Mouse (Mus musculus) granulocyte monocyte progenitor cell, adult 5-6 weeks (primary cell): ENCODE measurements around the gene Cfap36. TPM values are rescaled to one million over a fixed set of nuclear protein-coding genes. Genes with fewer than 3 reads are reported as not detected.
A peak's percentile ranks its signal among the peaks of the same experiment; 100 is the strongest.

ENCODE experiments used
- ATAC-seq: replicated peaks from 2 replicates; pipeline ENCODE4 v1.8.0; 2016; ENCODE audit warnings: mild to moderate bottlenecking, moderate TSS enrichment, inconsistent platforms; ENCODE audit not compliant: poor library complexity, severe bottlenecking
- total RNA-seq, 2 experiments: library from RNA; stranded (forward) in 1 of 2; stranded (reverse) in 1 of 2; fragments of 200-712, 200-1000 nt in 1 of 2; fragments of >200 nt in 1 of 2; fragmentation: Nextera tagmentation in 1 of 2; gene quantifications; 2 replicates each; pipeline ENCODE4 v1.2.3; 2014 to 2017

Gene Cfap36
- total RNA-seq (2014; fragmentation: Nextera tagmentation) = 21.8 and 29.7 TPM in 2 replicates
- total RNA-seq (2017) = 43.6 and 54.9 TPM in 2 replicates

DNA sequence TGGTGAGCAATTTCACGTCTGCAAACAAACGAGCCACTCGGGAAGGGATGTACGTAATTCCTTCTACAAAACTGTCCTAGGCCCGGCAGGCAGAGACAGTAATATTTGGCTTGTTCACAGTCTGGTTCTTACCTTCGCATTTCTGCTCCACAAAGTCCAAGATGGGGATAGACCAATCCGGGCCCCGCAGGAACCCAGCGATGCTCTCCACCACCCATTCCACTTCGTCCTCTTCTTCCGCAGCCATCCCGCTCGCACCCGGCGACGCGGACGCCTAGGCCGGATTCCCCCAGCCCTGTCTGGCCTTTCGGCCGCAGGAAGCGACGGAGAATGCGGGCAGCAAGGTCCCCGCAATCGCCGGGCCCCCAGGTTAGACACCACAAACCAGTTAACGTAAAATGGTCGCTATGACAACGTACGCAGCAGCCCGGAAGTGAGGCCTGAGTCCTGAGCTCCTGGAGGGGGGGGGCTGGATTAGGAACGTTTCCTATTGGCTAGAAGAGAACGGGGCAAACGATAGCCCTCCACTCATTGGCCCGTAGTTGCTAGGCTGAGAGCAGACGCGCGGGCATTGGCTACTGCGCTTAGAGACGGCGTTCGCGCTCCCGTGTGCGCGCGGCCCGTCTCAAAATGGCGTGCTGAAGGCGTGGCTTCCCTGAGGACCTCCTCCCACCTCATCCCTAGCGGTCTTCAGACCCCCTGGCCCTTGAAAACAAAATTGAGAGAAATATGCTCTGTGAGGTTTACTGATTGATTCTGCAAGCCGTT lies at the start of gene Cfap36:
Gene Cfap36 (minus strand): TSS at position 527 of the 768 bp plus-strand sequence.
- ATAC-seq = peak; percentile 98

GRCm38 (mm10) chr11:29287305-29287704 lies 40.1 kb upstream of the Cfap36 start:
- ATAC-seq = no peak

- no peak for ATAC-seq
Measured at GRCm38 (mm10) chr11:29286040-29286439, 38.8 kb upstream of the Cfap36 start.

GRCm38 (mm10) chr11:29274758-29275157 lies 27.5 kb upstream of the Cfap36 start:
- no peak for ATAC-seq

- ATAC-seq = peak; percentile 74
Measured at GRCm38 (mm10) chr11:29267824-29268223, 20.6 kb upstream of the Cfap36 start.

GRCm38 (mm10) chr11:29254643-29255042 lies 7.4 kb upstream of the Cfap36 start:
- ATAC-seq = no peak

DNA sequence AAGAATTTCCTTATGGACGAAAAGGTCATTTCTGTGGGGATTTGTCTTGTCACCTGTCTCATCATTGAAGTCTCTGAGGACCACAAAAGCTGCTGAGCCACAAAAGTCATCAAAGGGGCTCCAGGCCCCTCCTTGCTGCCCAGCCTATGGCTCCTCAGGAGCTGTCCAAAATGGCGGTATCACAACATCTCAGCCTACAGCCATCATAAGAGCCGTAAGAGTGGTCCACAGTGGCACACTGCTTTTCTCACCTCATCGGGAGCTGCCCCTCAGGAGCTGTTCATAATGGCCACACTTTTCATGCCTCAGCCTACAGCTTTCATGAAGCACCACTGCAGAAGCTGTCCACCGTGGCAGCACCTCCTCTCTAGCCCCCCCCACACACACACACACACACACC lies 1.2 kb upstream of the Cfap36 start:
- ATAC-seq = no peak

- ATAC-seq = no peak
Measured at GRCm38 (mm10) chr11:29247725-29248124, 516 bp upstream of the Cfap36 start.

GRCm38 (mm10) chr11:29245988-29246387 lies 1.2 kb downstream of the Cfap36 start:
- ATAC-seq = no peak

- ATAC-seq = no peak
Measured at GRCm38 (mm10) chr11:29241961-29242360, 5.2 kb downstream of the Cfap36 start.

DNA sequence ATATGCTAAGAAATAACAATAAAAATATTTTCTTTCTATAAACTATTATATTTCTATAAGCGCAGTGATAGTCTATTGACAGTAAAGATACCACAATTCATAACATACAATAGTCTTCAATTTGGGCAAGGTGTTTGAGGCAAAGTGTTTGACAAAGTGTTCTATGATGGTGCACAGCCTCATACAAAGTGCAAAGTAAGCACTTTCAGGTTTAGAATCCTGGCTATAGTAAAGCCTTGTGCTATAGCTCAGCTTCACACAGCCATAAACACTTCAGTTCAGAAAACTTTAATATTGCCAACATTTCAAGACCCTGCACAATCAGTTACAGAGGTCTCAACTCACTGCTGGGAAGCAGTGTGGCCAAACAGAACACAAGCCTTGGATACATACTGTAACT lies 7.9 kb downstream of the Cfap36 start:
- no peak for ATAC-seq

DNA sequence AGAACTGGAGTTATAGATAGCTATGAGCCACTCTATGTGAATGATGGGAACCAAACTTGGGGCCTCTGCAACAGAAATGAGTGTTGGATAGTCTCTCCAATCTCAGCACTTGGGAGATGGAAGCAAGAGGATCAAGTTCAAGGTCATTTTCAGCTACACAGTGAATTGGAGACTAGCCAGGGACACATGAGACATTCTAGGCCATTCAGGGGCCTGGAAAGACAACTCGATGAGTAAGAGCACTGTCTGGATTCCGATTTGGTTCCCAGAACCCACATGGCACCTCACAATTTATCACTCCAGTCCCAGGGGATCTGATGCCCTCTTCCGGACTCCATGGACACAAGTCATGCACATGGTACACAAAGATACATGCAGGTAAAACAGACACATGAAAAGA lies 8.7 kb downstream of the Cfap36 start:
- no peak for ATAC-seq

DNA sequence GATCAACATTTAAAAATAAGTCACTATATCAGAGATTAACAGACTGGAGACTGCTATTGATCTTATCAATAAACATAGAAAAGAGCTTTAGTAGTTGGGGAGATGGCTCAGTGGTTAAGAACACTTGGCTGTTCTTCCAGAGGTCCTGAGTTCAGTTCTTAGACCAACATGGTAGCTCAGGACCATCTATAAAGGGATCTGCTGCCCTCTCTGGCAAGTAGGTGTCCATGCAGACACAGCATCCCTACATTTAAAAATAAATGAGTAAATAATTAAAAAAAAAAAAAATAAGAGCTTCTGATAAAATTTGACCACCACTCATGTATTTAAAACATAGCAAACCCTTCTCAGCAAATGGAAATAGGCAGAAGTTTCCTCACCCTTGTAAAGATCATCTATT lies 9.2 kb downstream of the Cfap36 start:
- no peak for ATAC-seq

- no peak for ATAC-seq
Measured at GRCm38 (mm10) chr11:29237364-29237763, 9.8 kb downstream of the Cfap36 start.

DNA sequence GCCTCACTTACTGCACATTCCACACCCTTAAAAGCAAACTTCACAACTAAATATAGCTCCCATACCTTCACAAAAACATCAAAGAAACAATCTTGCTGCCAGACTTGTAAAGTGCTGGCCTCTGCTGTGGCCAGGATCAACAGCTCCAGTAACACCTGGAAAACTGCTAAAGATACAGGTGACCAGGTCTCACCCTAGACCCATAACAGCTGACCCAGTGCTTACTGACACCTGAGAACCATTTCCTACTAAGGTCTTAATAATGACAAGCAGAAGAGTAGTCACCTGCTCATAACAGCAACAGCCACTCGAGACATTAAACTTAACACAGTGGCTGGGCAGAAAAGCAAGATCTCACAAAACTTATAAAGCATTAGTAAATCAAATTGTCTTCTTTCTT lies 13.6 kb downstream of the Cfap36 start:
- no peak for ATAC-seq

DNA sequence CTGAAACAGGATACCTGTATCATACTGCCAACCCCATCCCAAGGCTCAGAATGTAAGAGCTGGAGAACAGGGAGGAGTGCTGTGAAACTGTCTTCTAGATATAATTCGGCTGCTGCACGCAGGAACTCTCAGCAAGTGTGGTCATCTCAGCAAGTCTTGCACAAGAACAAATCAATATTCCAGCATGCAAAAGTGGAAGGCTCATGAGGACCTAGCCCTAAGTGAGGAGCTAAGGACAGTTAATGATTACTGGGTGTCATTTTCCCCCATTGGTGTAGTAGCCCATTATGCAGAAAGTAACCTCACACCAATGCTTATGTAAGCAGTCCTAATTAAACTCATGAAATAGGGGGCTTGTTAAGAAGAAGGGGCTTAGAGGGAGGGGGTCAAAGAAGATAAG lies 18.3 kb downstream of the Cfap36 start:
- no peak for ATAC-seq

DNA sequence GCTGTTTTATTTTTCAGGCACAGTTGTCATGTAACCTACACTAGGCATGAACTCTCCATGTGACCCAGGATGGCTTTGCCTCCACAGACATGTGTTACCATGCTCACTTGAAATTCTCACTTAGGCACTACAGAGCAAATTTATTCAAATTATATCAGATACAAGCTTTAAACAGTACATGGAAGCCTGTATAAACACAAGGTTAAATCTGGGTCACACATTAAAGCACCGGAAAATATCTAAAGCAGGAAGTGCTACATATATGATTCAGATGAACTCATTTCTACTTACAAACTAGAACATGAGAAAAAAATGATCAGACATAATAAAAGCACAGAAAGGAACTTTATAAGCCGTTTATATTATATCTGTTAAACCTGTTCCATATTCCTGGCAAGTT lies 22.5 kb downstream of the Cfap36 start:
- no peak for ATAC-seq

GRCm38 (mm10) chr11:29222310-29222709 lies 24.9 kb downstream of the Cfap36 start:
- ATAC-seq = no peak

GRCm38 (mm10) chr11:29219055-29219454 lies 28.2 kb downstream of the Cfap36 start:
- ATAC-seq = no peak

DNA sequence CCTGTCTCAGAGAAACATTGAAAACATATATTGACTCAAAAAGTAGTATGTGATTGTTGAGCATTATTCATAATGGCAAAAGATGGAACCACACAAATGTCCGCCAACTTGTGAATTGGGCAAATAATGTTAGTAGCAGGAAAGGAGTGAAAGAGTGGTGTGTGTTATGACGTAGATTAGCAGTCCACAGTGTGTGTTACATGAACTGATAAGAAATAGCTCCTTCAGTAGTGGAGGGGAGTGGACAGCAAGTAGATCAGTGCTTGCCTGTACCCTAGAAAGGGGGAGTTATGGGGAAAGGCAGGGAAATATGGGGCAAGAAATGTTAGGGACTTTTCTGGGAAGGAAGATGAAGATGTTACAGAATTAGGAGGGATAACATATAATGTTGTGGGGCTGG lies 31.0 kb downstream of the Cfap36 start:
- ATAC-seq = no peak

DNA sequence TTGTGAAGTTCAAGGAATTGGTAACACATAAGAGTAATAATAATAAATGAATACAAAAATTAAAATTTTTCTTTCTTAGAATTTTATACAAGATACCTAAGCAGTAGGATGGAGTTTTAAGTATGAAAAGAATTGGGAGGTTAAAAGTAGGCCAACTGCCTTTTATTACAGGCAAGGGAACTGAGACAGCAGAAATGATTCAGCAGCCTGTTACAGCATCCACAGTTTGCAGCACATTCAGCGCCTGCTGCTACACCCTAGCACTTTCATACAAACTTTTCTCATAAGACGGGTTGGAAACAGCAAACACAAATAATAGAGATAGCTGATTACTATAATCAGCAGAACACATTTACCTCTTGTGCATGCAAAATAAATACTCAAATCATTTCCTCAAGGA lies 37.4 kb downstream of the Cfap36 start:
- no peak for ATAC-seq

GRCm38 (mm10) chr11:29203653-29204052 lies 43.6 kb downstream of the Cfap36 start:
- 0 out of 2 replicates have a peak, but pooled peaks have one; percentile 33 for ATAC-seq
